Mouse (Mus musculus): ENCODE measurements at regions not wholly inside any gene's neighbourhood (a gene's known extent, or its start where the extent isn't known, plus 50 kb on each side); places are given as distances from the start of the nearest gene placed in this dataset.
A peak's percentile ranks its signal among the peaks of the same experiment; 100 is the strongest.

DNA sequence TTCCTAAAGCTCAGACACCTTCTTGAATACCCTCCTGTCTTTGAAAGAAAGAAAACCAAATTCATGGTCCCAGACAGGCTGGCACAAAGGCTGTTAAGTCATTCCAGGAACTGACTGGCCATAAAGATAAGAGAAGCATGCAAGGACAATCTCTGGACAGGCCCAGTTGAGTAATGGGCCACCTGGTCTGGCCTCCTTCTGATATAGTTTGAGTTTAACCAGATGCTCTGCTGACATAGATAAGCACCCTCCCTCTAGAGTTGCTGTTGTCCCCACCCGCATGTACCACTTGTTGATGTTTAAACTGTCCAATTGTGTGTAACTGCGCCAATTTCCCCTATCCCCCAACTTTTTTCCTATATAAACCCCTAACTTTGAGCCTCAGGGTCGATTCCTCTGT, 310.4 kb downstream of the Ccser2 start:
- H3K9me3 ChIP-seq (replicated peaks; ENCODE audit: control insufficient read depth, low read length) = no peaks in the 10 kb centered on the region
- no peaks in the 10 kb centered on the region for H3K36me3 ChIP-seq (replicated peaks; ENCODE audit: control insufficient read depth, insufficient read depth, low read depth, low read length)
- H3K27ac ChIP-seq (replicated peaks; ENCODE audit: low read depth, low read length) = no peak overlapping the region
- no peak overlapping the region for H3K9ac ChIP-seq (replicated peaks; ENCODE audit: low read length)
- H3K4me2 ChIP-seq (ENCODE audit: low read depth, low read length) = no peak overlapping the region
- ATAC-seq (replicated peaks; ENCODE audit: insufficient number of reproducible peaks, low FRiP score, low TSS enrichment, low read depth) (no peak), DNase-seq (ENCODE audit: low spot score) (no peak)
- H3K27me3 ChIP-seq (ENCODE audit: control insufficient read depth, insufficient read depth, low read length) = no peaks in the 10 kb centered on the region
- no peaks in the 10 kb centered on the region for H3K4me1 ChIP-seq (ENCODE audit: control insufficient read depth, insufficient read depth, low read length)
- 90% methylated on average over 3 of the region's 3 CpGs for WGBS
- H3K4me3 ChIP-seq (ENCODE audit: low read depth, low read length) = no peak overlapping the region

DNA sequence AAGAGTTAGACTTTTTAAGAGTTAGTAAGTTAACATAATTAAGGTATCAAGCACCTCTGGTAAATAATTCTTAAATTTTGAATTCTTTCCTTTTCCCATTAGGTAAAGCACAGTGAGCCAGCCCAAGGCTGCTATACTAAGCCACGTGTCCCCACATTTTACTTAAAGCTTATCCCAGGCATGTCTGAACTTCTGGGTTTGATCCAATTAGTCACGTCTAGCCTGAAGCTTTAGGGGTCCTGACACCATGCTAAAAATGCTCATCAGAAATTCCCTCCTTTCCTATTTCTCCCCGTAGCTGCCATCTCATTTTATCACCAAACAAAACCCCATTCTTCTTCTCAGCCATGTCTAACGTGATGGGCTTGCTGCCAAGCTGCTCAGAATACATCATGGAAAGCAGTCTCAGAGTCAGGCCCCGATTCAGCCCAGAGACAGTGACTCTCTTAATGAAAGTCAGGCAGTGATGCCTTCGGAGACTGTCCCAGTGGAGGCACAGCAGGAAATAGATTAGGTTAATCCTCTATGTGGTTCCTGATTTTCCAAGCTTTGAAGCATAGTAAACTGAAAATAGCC, 315.5 kb downstream of the Ccser2 start:
- H3K4me2 ChIP-seq (ENCODE audit: low read depth, low read length) = no peak overlapping the region

DNA sequence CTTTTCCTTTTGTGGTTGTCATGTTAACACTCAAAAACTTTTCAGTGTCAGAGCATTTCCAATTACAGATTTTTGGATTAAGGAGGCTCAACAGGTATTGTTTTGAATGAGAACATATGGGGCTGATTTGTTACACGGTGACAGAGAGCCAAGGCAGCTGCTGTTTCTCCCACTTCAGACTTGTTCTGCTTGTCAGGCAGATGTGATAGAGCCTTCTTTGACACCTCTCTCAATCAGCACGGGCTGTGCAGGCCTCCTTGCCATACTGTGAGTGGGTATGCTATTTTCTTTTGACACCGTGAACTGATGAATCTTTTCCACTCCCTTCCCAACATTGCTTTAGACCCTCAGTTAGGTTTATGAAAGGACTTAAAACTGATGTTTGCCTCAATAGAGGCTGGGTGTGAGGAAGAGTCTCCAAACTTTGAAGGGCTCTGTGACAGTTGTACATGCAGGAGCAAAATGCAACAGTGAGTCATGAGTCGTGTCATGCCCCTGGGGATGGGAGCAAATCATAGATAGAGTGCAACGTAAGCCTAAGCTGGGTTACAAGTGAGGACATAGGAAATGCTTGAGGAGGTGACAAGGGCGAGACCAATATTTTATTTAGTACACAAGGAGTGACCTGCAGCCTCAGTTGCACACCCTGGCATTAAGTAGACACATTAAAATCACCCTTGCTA, 317.4 kb downstream of the Ccser2 start:
- Histone ChIP-seq H3K36me3 (replicated peaks; ENCODE audit: control insufficient read depth, insufficient read depth, low read depth, low read length) (no peaks in the 10 kb centered on the region), H3K4me3 (ENCODE audit: low read depth, low read length) (no peak overlapping the region), H3K4me1 (ENCODE audit: control insufficient read depth, insufficient read depth, low read length) (no peaks in the 10 kb centered on the region), H3K9me3 (replicated peaks; ENCODE audit: control insufficient read depth, low read length) (no peaks in the 10 kb centered on the region), H3K27me3 (ENCODE audit: control insufficient read depth, insufficient read depth, low read length) (no peaks in the 10 kb centered on the region), H3K27ac (replicated peaks; ENCODE audit: low read depth, low read length) (no peak overlapping the region), H3K4me2 (ENCODE audit: low read depth, low read length) (no peak overlapping the region), H3K9ac (replicated peaks; ENCODE audit: low read length) (no peak overlapping the region)
- no peak for ATAC-seq (replicated peaks; ENCODE audit: insufficient number of reproducible peaks, low FRiP score, low TSS enrichment, low read depth)
- WGBS = 73% methylated on average over 6 of the region's 6 CpGs
- DNase-seq (ENCODE audit: low spot score) = no peak

More for the DNA sequence above, 315.5 kb downstream of the Ccser2 start:
- no peak overlapping the region for H3K4me3 ChIP-seq (ENCODE audit: low read depth, low read length)
- DNase-seq (ENCODE audit: low spot score) (peak; percentile 31), ATAC-seq (replicated peaks; ENCODE audit: insufficient number of reproducible peaks, low FRiP score, low TSS enrichment, low read depth) (peak; percentile 70; the same call in 1 of the 2 replicates)
- H3K27me3 ChIP-seq (ENCODE audit: control insufficient read depth, insufficient read depth, low read length) = no peaks in the 10 kb centered on the region
- H3K4me1 ChIP-seq (ENCODE audit: control insufficient read depth, insufficient read depth, low read length) = no peaks in the 10 kb centered on the region
- H3K27ac ChIP-seq (replicated peaks; ENCODE audit: low read depth, low read length) = no peak overlapping the region
- no peaks in the 10 kb centered on the region for H3K9me3 ChIP-seq (replicated peaks; ENCODE audit: control insufficient read depth, low read length)
- H3K36me3 ChIP-seq (replicated peaks; ENCODE audit: control insufficient read depth, insufficient read depth, low read depth, low read length) = no peaks in the 10 kb centered on the region
- H3K9ac ChIP-seq (replicated peaks; ENCODE audit: low read length) = no peak overlapping the region
- WGBS = 10% methylated on average over 6 of the region's 6 CpGs

DNA sequence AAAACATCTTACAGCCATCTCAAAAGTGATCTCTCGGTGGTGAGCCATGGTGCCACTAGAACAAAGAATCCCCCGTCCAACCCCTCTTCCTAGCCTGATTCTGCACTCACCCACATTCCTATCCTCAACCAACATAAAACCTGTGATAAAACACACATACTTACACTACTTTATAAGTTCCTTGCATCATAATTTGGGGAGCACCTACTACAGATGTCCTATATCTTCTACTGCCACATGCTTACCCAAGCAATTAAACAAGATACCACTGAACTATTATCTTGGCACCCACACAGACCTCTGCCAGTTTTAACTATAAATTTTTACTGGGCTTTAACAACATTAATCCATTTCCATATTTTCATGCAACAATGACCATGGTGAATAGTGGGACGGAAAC, 321.9 kb downstream of the Ccser2 start:
- H3K27me3 ChIP-seq (ENCODE audit: control insufficient read depth, insufficient read depth, low read length) = no peaks in the 10 kb centered on the region
- H3K4me3 ChIP-seq (ENCODE audit: low read depth, low read length) = no peak overlapping the region
- no peak for DNase-seq (ENCODE audit: low spot score)
- H3K36me3 ChIP-seq (replicated peaks; ENCODE audit: control insufficient read depth, insufficient read depth, low read depth, low read length) = no peaks in the 10 kb centered on the region
- no peak overlapping the region for H3K4me2 ChIP-seq (ENCODE audit: low read depth, low read length)
- H3K9ac ChIP-seq (replicated peaks; ENCODE audit: low read length) = no peak overlapping the region
- no peak for ATAC-seq (replicated peaks; ENCODE audit: insufficient number of reproducible peaks, low FRiP score, low TSS enrichment, low read depth)
- no peaks in the 10 kb centered on the region for H3K4me1 ChIP-seq (ENCODE audit: control insufficient read depth, insufficient read depth, low read length)
- WGBS = 87% methylated on average over 3 of the region's 3 CpGs
- no peaks in the 10 kb centered on the region for H3K9me3 ChIP-seq (replicated peaks; ENCODE audit: control insufficient read depth, low read length)
- H3K27ac ChIP-seq (replicated peaks; ENCODE audit: low read depth, low read length) = no peak overlapping the region

DNA sequence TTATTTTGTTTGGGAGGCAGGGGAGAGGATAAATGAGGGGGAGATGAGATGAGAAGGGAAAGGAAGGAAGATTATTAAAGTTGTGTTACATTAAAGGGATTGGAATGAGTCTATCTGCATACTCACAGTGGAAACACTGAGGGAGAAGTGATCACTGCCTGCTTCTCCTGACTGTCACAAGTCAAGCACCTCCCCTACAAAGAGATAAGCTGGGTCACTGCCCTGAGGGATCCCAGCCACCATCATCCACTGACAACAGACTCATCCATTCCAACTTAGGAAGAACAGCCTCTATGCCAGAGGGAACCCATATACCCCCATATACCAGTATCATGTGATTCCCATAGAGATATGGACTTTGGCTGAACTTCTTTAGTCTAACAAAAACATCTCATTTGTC, 322.3 kb downstream of the Ccser2 start:
- Histone ChIP-seq H3K4me2 (ENCODE audit: low read depth, low read length) (no peak overlapping the region), H3K36me3 (replicated peaks; ENCODE audit: control insufficient read depth, insufficient read depth, low read depth, low read length) (no peaks in the 10 kb centered on the region), H3K27ac (replicated peaks; ENCODE audit: low read depth, low read length) (no peak overlapping the region), H3K4me1 (ENCODE audit: control insufficient read depth, insufficient read depth, low read length) (no peaks in the 10 kb centered on the region), H3K27me3 (ENCODE audit: control insufficient read depth, insufficient read depth, low read length) (no peaks in the 10 kb centered on the region), H3K4me3 (ENCODE audit: low read depth, low read length) (no peak overlapping the region), H3K9me3 (replicated peaks; ENCODE audit: control insufficient read depth, low read length) (no peaks in the 10 kb centered on the region), H3K9ac (replicated peaks; ENCODE audit: low read length) (no peak overlapping the region)
- no peak for ATAC-seq (replicated peaks; ENCODE audit: insufficient number of reproducible peaks, low FRiP score, low TSS enrichment, low read depth)
- no peak for DNase-seq (ENCODE audit: low spot score)

DNA sequence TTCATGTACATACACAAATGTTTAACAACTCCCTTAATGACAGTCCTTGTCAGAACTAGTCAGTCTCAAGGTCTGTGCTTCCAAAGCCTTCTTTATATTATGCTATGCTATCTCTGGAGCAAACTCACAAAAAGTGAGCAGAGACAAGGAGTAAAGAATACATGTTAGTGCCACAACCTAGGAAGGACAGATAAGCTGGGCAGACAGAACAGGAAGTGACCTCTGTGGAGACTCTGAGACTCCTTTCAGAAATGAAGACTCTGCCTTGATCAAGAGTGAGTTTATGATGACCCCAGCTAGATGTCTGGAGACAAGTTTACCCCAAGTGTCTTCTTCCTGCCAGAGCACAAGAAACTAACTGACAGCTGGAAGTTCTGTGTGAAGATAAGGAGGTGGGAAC, 343.8 kb downstream of the Ccser2 start:
- ATAC-seq (replicated peaks; ENCODE audit: insufficient number of reproducible peaks, low FRiP score, low TSS enrichment, low read depth) (no peak), DNase-seq (ENCODE audit: low spot score) (no peak)
- no peaks in the 10 kb centered on the region for H3K36me3 ChIP-seq (replicated peaks; ENCODE audit: control insufficient read depth, insufficient read depth, low read depth, low read length)
- H3K9ac ChIP-seq (replicated peaks; ENCODE audit: low read length) = no peak overlapping the region
- no peaks in the 10 kb centered on the region for H3K9me3 ChIP-seq (replicated peaks; ENCODE audit: control insufficient read depth, low read length)
- no peak overlapping the region for H3K4me3 ChIP-seq (ENCODE audit: low read depth, low read length)
- no peak overlapping the region for H3K4me2 ChIP-seq (ENCODE audit: low read depth, low read length)
- no peak overlapping the region for H3K27ac ChIP-seq (replicated peaks; ENCODE audit: low read depth, low read length)
- no peaks in the 10 kb centered on the region for H3K4me1 ChIP-seq (ENCODE audit: control insufficient read depth, insufficient read depth, low read length)
- no peaks in the 10 kb centered on the region for H3K27me3 ChIP-seq (ENCODE audit: control insufficient read depth, insufficient read depth, low read length)

DNA sequence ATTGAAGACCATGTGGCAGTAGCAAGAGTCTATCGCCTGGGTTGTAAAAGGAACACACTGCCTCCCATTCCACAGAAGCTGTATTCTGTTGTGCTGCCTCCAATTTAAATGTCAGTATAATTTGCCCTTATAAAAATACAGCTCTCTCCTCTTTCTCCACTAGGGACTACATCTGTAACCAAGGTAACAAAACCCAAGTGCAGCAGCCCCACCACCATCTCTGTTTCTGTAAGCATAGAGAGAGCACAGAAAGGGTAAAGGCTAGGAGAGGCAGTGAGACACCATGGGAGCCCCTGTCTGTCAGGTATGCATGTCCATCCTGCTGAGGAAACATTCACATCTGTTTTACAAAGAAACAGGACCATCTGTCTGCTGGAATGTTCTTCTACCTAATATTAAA, 344.4 kb downstream of the Ccser2 start:
- WGBS = 71% methylated on average over 1 of the region's 1 CpGs
- no peak overlapping the region for H3K4me3 ChIP-seq (ENCODE audit: low read depth, low read length)

DNA sequence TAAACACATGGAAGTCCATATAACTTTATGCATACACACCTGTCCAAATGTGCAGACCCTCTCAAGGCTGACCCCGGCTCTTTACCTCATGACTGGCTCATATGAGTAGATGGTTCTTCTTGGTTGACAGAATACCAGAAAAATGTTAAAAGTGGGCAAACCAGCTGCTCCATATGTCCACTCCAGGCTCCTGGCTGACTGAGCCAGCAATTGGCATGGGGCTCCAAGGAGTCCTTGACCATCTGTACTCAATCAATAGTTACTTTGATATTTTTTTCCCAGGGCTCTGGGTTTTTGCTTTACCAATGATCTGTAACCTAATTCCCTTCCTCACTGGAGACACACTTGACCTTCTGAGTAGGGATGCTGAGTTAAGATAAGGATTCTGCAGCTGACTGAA, 345.5 kb downstream of the Ccser2 start:
- H3K4me1 ChIP-seq (ENCODE audit: control insufficient read depth, insufficient read depth, low read length) = no peaks in the 10 kb centered on the region
- no peak overlapping the region for H3K27ac ChIP-seq (replicated peaks; ENCODE audit: low read depth, low read length)
- no peak overlapping the region for H3K4me3 ChIP-seq (ENCODE audit: low read depth, low read length)
- H3K9ac ChIP-seq (replicated peaks; ENCODE audit: low read length) = no peak overlapping the region
- H3K9me3 ChIP-seq (replicated peaks; ENCODE audit: control insufficient read depth, low read length) = no peaks in the 10 kb centered on the region
- DNase-seq (ENCODE audit: low spot score) (no peak), ATAC-seq (replicated peaks; ENCODE audit: insufficient number of reproducible peaks, low FRiP score, low TSS enrichment, low read depth) (no peak)
- 75% methylated on average over 1 of the region's 1 CpGs for WGBS
- H3K27me3 ChIP-seq (ENCODE audit: control insufficient read depth, insufficient read depth, low read length) = no peaks in the 10 kb centered on the region
- H3K4me2 ChIP-seq (ENCODE audit: low read depth, low read length) = no peak overlapping the region
- no peaks in the 10 kb centered on the region for H3K36me3 ChIP-seq (replicated peaks; ENCODE audit: control insufficient read depth, insufficient read depth, low read depth, low read length)

More for the DNA sequence above, 344.4 kb downstream of the Ccser2 start:
- H3K9me3 ChIP-seq (replicated peaks; ENCODE audit: control insufficient read depth, low read length) = no peaks in the 10 kb centered on the region
- ATAC-seq (replicated peaks; ENCODE audit: insufficient number of reproducible peaks, low FRiP score, low TSS enrichment, low read depth) (no peak), DNase-seq (ENCODE audit: low spot score) (no peak)
- H3K9ac ChIP-seq (replicated peaks; ENCODE audit: low read length) = no peak overlapping the region
- H3K27ac ChIP-seq (replicated peaks; ENCODE audit: low read depth, low read length) = no peak overlapping the region
- no peaks in the 10 kb centered on the region for H3K27me3 ChIP-seq (ENCODE audit: control insufficient read depth, insufficient read depth, low read length)
- no peaks in the 10 kb centered on the region for H3K36me3 ChIP-seq (replicated peaks; ENCODE audit: control insufficient read depth, insufficient read depth, low read depth, low read length)
- H3K4me2 ChIP-seq (ENCODE audit: low read depth, low read length) = no peak overlapping the region
- H3K4me1 ChIP-seq (ENCODE audit: control insufficient read depth, insufficient read depth, low read length) = no peaks in the 10 kb centered on the region
